Mouse (Mus musculus) brain, embryonic 14.5 days (tissue): ENCODE data around the gene Olfr877.

Experiments used
- CTCF ChIP-seq: fragments of 200-500 bp; IDR thresholded peaks from 2 replicates; pipeline ENCODE4 v1.5.1; 2012; ENCODE audit warnings: inconsistent platforms, mild to moderate bottlenecking, moderate library complexity, borderline replicate concordance; ENCODE audit not compliant: insufficient read depth, insufficient read length; ENCODE audit errors: extremely low read depth
- POLR2A ChIP-seq: fragments of 200-500 bp; IDR thresholded peaks from 2 replicates; pipeline ENCODE4 v1.6.1; 2012; ENCODE audit warnings: mild to moderate bottlenecking, inconsistent platforms, borderline replicate concordance; ENCODE audit not compliant: poor library complexity, insufficient read depth, insufficient read length, severe bottlenecking; ENCODE audit errors: extremely low read depth

DNA sequence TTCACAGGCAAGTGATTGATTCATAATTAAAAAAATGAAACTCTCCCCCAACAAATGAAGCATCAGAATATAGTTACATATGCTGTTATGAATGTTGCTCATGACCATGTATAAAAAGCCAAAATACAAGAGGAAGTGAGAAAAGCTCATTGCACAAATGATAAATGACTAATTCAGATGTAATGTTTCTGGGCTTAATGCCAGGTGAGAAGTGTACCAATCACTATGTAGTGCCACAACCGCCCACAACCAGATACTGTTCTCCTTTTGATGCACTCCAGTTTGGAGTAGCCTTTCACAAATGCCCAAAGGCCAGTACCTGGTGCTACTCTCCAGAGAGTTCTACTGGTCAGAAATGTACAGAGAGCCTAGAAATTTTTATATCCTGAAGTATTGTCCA lies 20.7 kb upstream of the Olfr877 start:
- TF ChIP-seq CTCF, result no peak
- no peak for TF ChIP-seq POLR2A
